Mouse (Mus musculus): ENCODE measurements around the gene Mfsd11. TPM values are rescaled to one million over a fixed set of nuclear protein-coding genes. Genes with fewer than 3 reads are reported as not detected.

Mfsd11 gene
- polyA plus RNA-seq, 1 experiment from 2014 or later: 46.3 TPM

DNA sequence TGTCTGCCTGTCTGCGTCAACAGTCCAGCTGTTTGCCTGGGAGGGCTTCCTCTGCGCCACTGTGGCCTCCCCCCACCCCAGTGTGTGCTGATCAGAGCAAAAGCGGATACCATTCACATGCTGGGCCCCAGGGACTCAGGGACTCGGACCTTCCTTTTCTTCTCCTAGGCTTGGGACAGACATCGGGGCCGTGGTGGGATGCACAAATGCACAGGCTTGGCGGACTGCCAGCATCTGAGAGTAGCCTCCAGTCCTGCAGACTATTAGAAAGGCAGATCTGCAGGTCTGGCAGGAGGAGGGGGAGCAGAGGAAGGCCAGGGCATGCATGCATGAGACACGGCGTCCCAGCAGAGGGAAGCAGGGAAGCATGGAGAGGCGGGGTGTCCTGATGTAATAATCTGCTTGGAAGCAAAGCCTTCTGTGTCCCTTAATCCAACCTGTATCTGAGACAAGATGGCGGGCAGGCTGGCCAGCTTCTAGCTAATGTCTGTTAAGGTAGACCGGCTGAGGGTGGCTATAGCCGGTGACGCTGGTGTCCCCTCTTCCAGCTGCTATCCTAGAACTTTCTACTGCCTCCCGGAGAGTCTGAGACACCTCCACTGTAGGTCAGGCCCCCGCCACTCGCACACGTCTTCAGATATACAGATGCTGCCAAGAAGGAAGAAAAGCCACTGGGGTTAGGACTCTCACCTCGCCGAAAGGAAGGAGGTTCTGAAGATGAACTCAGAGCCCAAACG, 39.3 kb upstream of the Mfsd11 start:
- peak; percentile 44 for ATAC-seq (ENCODE audit: low FRiP score, low read depth)

DNA sequence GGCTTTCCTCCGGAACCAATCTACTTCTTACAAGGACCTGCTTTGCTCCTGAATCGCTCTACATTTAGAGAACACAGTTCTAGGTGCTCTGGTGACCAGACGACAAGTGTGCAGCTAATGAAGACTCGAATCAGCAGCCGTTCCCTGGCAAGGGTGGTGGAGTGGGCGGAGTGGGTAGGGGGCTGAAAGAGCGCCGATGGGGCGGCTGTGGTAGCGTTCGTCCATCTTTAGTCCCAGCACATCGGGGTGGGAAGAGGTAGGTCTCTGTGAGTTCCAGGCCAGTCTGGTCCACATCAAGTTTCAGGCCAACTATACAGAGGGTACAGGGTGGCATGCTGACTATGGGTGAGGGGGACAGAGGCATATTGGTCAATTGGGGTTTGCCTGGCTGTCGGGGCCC, 38.6 kb upstream of the Mfsd11 start:
- 69% methylated on average over 13 of the region's 13 CpGs for WGBS
- no peaks in the 10 kb centered on the region for H3K9me3 ChIP-seq
- H3K27ac ChIP-seq (replicated peaks): peak overlapping the region; percentile 98
- no peak overlapping the region for H3K4me3 ChIP-seq
- peaks cover 64% of the 10 kb centered on the region for H3K4me1 ChIP-seq
- H3K9ac ChIP-seq (replicated peaks): no peak overlapping the region
- no peak for ATAC-seq (ENCODE audit: low FRiP score, low read depth)
- H3K36me3 ChIP-seq: no peaks in the 10 kb centered on the region
- H3K27me3 ChIP-seq: peaks cover 3% of the 10 kb centered on the region
- peak overlapping the region; percentile 55; the same call in 1 of the 2 replicates for H3K4me2 ChIP-seq (replicated peaks)

More for the DNA sequence above, 39.3 kb upstream of the Mfsd11 start:
- H3K4me1 ChIP-seq: peaks cover 68% of the 10 kb centered on the region
- peaks cover 3% of the 10 kb centered on the region for H3K27me3 ChIP-seq
- H3K36me3 ChIP-seq: no peaks in the 10 kb centered on the region
- no peaks in the 10 kb centered on the region for H3K9me3 ChIP-seq
- H3K27ac ChIP-seq (replicated peaks): peak overlapping the region; percentile 98
- H3K4me2 ChIP-seq (replicated peaks): peak overlapping the region; percentile 55
- peak overlapping the region; percentile 39; the same call in 1 of the 2 replicates for H3K9ac ChIP-seq (replicated peaks)
- no peak overlapping the region for H3K4me3 ChIP-seq
- 32% methylated on average over 18 of the region's 21 CpGs for WGBS

DNA sequence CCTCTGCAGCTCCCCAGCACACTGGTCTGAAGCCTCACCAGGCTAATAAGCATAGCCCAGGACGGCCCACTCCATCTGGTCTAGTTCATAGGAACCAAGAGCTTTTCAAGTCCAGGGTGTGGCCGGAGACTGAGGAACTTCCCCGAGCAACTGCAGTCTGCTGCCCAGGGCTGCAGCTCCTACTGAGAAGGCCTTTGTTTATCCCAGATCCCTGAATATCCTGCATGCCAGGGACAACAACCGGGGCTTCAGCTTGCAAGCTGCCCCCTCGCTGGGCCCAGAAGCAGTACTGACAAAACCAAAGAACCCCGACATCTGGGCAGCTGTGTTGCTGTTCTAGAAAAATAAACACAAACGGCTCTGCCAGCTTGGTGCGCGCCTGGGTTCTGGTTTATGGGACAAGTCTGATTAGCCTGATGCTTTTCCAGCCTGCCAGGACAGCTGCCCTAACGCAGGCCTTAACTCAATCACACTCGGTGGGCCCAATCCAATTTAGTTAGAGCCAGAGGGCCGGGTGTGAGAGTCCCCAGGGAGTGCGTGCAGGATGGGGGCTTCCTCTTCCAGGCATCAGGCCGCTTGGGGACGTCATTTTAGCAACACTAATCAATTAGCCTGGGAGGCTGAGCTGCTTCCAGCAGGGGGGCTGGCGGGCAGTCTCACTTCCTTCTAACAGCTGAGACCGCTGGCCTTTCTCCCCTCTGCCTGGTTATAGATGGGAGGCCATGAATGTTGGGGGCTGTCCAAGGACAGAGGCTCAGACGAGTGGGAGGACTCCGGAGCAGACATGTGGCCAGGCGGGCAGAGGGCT, 38.0 kb upstream of the Mfsd11 start:
- no peaks in the 10 kb centered on the region for H3K9me3 ChIP-seq

DNA sequence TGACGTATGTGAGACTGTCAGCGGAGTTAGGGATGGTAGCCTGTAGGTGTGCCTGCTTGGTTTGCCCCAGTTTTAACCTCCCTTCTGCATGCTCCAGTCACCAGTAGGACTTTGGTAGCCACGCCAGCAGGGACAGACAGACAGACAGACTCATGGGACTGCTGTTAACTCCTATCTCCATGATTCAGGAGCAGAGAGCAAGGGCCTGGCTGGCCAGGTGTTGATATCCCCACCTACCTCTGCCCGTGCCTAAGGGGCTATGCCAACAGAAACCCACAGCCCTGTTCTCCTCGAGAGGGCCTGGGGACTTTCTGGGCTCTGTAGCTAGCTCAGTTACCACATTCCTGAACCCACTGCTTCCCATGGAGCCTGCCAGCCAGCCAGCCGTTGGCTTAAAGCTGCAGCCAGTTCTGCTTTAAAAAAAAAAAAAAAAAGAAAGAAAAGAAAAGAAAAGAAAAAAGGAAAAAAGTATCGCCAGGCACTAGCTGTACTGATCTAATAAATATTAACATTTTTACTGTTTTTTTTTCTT, 37.3 kb upstream of the Mfsd11 start:
- Histone ChIP-seq H3K9ac (replicated peaks) (0 out of 2 replicates have a peak overlapping the region, but pooled peaks have one; percentile 47), H3K4me2 (replicated peaks) (peak overlapping the region; percentile 55; the same call in 1 of the 2 replicates), H3K9me3 (no peaks in the 10 kb centered on the region), H3K36me3 (no peaks in the 10 kb centered on the region), H3K4me1 (peaks cover 60% of the 10 kb centered on the region), H3K27me3 (no peaks in the 10 kb centered on the region), H3K4me3 (no peak overlapping the region), H3K27ac (replicated peaks) (peak overlapping the region; percentile 98)
- no peak for ATAC-seq (ENCODE audit: low FRiP score, low read depth)
- WGBS: 19% methylated on average over 7 of the region's 7 CpGs

More for the DNA sequence above, 38.0 kb upstream of the Mfsd11 start:
- WGBS: 5% methylated on average over 20 of the region's 20 CpGs
- ATAC-seq (ENCODE audit: low FRiP score, low read depth): peak; percentile 14; the same call in 1 of the 2 replicates
- H3K27ac ChIP-seq (replicated peaks): peak overlapping the region; percentile 98
- peaks cover 3% of the 10 kb centered on the region for H3K27me3 ChIP-seq
- peak overlapping the region; percentile 47; the same call in 1 of the 2 replicates for H3K9ac ChIP-seq (replicated peaks)
- H3K4me3 ChIP-seq: no peak overlapping the region
- peaks cover 64% of the 10 kb centered on the region for H3K4me1 ChIP-seq
- peak overlapping the region; percentile 55; the same call in 1 of the 2 replicates for H3K4me2 ChIP-seq (replicated peaks)
- no peaks in the 10 kb centered on the region for H3K36me3 ChIP-seq

DNA sequence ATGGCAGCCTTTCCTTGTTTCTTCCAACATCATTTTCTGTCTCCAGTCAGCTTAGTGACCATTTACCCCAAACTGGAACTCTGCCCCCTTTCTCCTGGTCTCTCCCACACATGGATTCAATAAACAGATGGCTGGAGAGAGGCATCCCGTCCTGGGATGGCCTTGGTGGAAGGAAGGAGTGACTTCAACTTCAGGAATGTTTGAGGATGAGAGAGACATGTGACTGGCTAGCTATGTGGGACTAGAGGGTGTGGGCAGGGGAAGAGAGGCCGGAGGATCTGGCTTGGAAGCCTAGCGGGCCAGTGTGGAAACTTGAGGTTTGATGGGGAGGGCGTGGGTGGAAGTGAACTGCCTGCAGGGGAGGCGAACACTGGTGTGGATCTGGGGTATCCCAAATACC, 35.5 kb upstream of the Mfsd11 start:
- WGBS: 84% methylated on average over 5 of the region's 5 CpGs
- Histone ChIP-seq H3K4me1 (peaks cover 54% of the 10 kb centered on the region), H3K36me3 (no peaks in the 10 kb centered on the region), H3K27me3 (no peaks in the 10 kb centered on the region), H3K9me3 (no peaks in the 10 kb centered on the region), H3K9ac (replicated peaks) (no peak overlapping the region), H3K4me2 (replicated peaks) (no peak overlapping the region), H3K27ac (replicated peaks) (no peak overlapping the region), H3K4me3 (no peak overlapping the region)
- ATAC-seq (ENCODE audit: low FRiP score, low read depth): no peak

DNA sequence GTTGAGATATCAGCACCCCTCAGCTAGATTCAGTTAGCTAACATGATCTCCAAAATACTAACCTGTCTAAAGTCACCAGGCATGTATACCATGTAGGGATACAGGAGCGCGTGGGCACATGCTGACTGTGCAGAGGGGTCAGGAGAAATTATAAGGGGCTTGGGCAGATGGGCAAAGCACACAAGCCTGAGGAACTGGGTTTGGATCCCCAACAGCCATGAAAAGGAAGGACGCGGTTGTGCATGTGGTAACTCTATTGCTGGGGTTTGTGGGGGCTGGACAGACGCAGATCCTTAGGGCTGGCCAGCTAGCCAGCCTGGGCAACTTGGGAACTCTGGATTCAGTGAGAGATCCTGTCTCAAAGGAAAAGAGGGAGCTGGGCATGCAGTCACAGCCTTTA, 34.7 kb upstream of the Mfsd11 start:
- H3K27ac ChIP-seq (replicated peaks): no peak overlapping the region
- H3K27me3 ChIP-seq: no peaks in the 10 kb centered on the region
- no peak overlapping the region for H3K4me3 ChIP-seq
- H3K4me1 ChIP-seq: peaks cover 54% of the 10 kb centered on the region
- H3K36me3 ChIP-seq: no peaks in the 10 kb centered on the region
- H3K9me3 ChIP-seq: no peaks in the 10 kb centered on the region
- ATAC-seq (ENCODE audit: low FRiP score, low read depth): no peak
- H3K9ac ChIP-seq (replicated peaks): no peak overlapping the region
- 89% methylated on average over 5 of the region's 5 CpGs for WGBS
- H3K4me2 ChIP-seq (replicated peaks): no peak overlapping the region

DNA sequence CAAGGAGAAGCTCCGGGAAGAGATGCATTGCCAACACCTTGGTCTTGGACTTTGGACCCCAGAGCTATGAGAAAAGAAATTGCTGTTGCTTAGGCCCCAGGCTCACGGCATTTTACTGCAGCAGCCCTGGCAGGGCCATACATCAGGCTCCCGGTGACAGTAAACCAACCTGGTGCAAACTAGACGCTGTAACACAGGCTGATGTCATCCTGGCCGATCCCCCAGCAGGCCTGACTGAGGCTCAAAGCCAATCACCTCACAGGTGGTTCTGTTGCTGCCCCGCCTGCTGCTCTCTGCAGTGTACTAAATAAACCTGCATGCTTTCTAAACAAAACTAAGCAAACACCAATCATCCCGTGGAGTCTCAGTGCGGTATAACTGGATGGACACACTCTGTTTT, 33.5 kb upstream of the Mfsd11 start:
- H3K9ac ChIP-seq (replicated peaks): no peak overlapping the region
- ATAC-seq (ENCODE audit: low FRiP score, low read depth): no peak
- no peak overlapping the region for H3K27ac ChIP-seq (replicated peaks)
- H3K27me3 ChIP-seq: no peaks in the 10 kb centered on the region
- no peak overlapping the region for H3K4me3 ChIP-seq
- H3K4me2 ChIP-seq (replicated peaks): no peak overlapping the region
- H3K4me1 ChIP-seq: peaks cover 44% of the 10 kb centered on the region
- no peaks in the 10 kb centered on the region for H3K9me3 ChIP-seq
- H3K36me3 ChIP-seq: no peaks in the 10 kb centered on the region
- 81% methylated on average over 8 of the region's 8 CpGs for WGBS

DNA sequence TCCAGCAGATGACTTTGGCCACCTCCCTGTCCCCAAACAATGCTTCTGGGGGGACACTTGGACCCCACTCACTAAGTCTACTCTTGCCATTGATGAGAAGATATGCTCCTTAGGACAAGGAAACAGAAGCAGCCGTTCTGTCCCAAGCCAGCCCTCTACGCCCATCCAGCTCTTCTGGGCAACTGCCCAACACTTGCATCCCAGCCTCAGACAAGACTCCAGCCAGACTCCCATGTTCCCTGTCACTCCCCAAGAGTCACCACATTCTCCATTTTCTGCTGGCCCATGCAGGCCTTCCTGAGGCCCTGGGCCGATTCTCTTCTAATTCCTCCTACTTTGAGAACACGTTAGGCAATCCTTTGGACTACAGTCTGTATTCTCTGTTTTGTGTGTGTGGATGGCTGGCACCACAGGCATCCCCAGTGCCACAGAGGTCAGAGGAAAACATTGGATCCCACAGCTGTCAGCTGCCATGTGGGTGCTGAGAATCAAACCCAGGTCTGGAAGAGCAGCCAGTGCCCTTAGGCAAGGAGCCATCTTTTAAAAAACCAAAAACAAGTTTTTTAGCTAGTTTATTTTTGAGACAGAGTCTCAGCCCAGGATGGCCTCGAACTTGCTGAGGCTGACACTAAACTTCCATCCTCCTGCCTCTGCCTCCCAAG, 32.2 kb upstream of the Mfsd11 start:
- Histone ChIP-seq H3K9me3 (no peaks in the 10 kb centered on the region), H3K4me2 (replicated peaks) (no peak overlapping the region), H3K27me3 (no peaks in the 10 kb centered on the region), H3K9ac (replicated peaks) (no peak overlapping the region), H3K36me3 (no peaks in the 10 kb centered on the region), H3K4me1 (peaks cover 33% of the 10 kb centered on the region), H3K4me3 (no peak overlapping the region), H3K27ac (replicated peaks) (no peak overlapping the region)
- WGBS: 95% methylated on average over 5 of the region's 5 CpGs
- no peak for ATAC-seq (ENCODE audit: low FRiP score, low read depth)

DNA sequence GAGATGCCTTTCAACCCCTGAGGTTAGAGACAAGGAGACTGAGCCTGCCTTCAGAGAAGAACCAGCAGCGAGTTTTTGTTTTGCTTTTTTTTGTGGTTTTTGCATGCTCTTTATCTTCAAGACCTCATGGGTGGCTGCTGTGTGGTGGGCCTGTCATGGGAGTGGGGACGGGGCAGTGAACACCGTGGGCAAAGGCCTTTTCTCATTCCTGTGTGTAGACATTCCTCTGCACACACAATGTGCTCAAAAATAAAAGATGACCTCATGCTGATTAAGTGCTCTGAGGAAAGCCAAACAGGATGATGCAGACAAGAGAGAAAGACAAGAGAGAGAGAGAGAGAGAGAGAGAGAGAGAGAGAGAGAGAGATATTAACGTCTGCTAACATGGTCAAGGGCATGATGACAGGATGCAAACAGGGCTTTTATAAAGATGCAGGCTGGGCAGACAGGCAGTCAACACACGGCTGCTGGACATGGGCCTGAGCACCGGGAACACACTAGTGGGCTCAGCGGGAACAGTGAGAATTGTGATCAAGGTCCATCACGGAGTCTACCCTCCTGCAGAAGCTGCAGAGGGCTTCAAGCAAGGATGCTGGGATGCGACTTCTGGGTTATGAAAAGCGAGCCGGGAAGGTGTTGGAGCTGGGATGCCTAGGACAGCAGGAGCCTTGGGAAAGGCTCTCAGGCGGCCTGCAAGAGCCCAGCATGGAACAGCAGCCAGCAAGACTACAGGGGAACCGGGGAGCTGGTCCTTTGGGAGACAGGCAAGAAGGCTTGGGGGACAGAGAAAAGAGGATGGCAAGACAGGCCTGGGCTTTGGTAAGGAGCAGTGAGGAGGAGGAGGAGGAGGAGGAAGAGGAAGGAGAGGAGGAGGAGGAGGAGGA, 30.9 kb upstream of the Mfsd11 start:
- Histone ChIP-seq H3K27me3 (no peaks in the 10 kb centered on the region), H3K9me3 (no peaks in the 10 kb centered on the region), H3K4me1 (peaks cover 35% of the 10 kb centered on the region), H3K36me3 (no peaks in the 10 kb centered on the region), H3K27ac (replicated peaks) (peak overlapping the region; percentile 5; the same call in 1 of the 2 replicates), H3K4me2 (replicated peaks) (no peak overlapping the region), H3K4me3 (no peak overlapping the region), H3K9ac (replicated peaks) (no peak overlapping the region; the same call in 1 of the 2 replicates)
- no peak for ATAC-seq (ENCODE audit: low FRiP score, low read depth)
- 52% methylated on average over 13 of the region's 13 CpGs for WGBS

DNA sequence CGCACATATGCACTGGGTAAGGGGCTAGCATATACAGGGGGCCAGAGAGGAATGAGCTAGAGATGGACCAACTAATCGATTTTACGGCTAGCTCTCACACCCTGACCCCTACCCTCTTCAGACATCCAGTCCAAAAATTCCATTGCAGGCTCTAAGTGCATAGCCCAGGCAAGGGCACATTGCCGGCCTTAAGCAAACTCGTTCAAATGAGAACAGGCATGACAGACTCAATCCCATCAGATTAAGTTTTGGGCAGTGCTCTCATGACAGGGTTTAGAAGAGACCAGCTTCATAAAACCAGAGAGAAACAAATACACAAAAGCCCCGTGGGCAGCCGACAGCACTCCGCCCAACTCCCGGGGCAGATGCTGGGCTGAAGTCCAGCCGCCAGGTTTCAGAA, 30.0 kb upstream of the Mfsd11 start:
- Histone ChIP-seq H3K4me2 (replicated peaks) (no peak overlapping the region), H3K4me3 (no peak overlapping the region), H3K27ac (replicated peaks) (no peak overlapping the region), H3K9me3 (no peaks in the 10 kb centered on the region), H3K27me3 (no peaks in the 10 kb centered on the region), H3K9ac (replicated peaks) (no peak overlapping the region), H3K4me1 (peaks cover 44% of the 10 kb centered on the region), H3K36me3 (no peaks in the 10 kb centered on the region)
- 52% methylated on average over 10 of the region's 10 CpGs for WGBS
- no peak for ATAC-seq (ENCODE audit: low FRiP score, low read depth)

DNA sequence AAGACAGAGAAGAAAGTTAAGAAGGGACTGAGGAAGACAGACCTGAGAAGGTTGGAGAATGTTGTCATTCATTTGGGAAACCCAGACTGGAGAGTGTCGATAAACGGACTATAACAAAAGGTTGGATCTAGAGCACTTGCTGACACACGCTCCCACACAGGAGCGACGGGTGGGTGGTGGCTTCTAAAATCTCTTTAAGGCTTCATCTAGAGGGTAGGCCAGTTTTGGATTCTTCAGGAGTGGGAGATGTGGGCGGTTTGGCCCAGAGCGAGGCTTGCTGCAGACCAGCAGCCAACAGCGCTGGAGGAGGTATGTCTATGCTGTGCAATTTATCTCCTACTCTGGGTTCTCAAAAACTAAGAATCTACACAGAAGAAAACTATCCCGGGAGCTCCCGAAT, 29.6 kb upstream of the Mfsd11 start:
- H3K4me3 ChIP-seq: no peak overlapping the region
- ATAC-seq (ENCODE audit: low FRiP score, low read depth): no peak
- no peaks in the 10 kb centered on the region for H3K9me3 ChIP-seq
- H3K4me2 ChIP-seq (replicated peaks): no peak overlapping the region
- no peak overlapping the region for H3K9ac ChIP-seq (replicated peaks)
- peaks cover 48% of the 10 kb centered on the region for H3K4me1 ChIP-seq
- H3K27me3 ChIP-seq: no peaks in the 10 kb centered on the region
- H3K27ac ChIP-seq (replicated peaks): no peak overlapping the region
- no peaks in the 10 kb centered on the region for H3K36me3 ChIP-seq
- 92% methylated on average over 10 of the region's 10 CpGs for WGBS

Measured in midbrain, embryonic 12.5 days (tissue).